Mouse (Mus musculus) liver, adult (tissue): ENCODE data around the gene Paqr5.

Experiments
- GATA4 ChIP-seq: IDR thresholded peaks from 2 replicates; pipeline ENCODE4 v1.6.1; 2014; ENCODE audit warnings: mild to moderate bottlenecking, low read length; ENCODE audit not compliant: insufficient replicate concordance

The Paqr5 gene

DNA sequence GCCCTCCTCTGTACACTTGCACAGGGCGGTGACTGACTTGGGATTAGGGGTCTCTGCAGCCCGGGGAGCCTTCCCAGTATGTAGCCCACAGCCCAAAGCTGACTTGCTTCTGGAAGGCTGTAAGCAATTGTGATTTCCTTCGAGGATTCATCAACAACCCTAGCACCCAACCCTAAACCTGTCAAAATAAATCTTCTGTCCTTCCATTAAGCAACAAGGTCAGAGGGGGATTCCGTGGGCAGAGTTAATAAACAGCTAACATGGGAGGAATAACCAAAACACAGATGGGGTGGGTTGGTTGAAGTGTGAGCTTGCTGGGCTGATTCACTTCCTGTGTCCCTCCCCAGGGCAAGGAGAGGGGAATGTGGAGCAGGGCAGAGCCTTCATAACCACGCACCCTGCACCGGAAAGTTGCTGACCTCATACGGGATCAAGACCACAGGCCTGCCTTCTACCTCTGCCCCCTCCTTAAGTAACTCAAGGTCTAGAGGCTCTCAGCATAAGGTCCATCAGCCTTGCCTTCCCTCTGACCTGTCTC is 5.0 kb downstream of the Paqr5 start:
- no peak for TF ChIP-seq GATA4

GRCm38 (mm10) chr9:62020259-62020658 is 6.4 kb downstream of the Paqr5 start:
- TF ChIP-seq GATA4: no peak

- no peak for TF ChIP-seq GATA4
Observed at GRCm38 (mm10) chr9:62018229-62019093, 8.2 kb downstream of the Paqr5 start.

DNA sequence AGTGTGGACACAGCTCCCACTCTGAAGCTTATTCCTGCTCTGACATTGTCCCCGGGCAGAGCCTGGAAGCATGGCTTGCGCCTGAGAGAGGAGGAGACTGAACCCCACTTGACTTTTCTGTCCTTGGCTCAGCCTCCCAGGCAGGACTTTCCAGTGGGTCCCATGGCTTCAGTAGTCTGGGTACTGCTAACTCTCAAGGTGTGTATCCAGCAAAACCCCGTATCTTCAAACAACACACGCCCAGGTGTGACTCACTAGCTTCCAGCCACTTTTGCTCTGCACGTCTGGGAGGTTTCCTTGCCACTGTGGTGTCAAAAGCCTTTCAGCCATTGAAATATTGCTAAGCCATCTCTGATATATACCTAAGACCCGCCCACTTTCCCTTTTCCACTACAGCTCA is 9.3 kb downstream of the Paqr5 start:
- TF ChIP-seq GATA4: no peak

DNA sequence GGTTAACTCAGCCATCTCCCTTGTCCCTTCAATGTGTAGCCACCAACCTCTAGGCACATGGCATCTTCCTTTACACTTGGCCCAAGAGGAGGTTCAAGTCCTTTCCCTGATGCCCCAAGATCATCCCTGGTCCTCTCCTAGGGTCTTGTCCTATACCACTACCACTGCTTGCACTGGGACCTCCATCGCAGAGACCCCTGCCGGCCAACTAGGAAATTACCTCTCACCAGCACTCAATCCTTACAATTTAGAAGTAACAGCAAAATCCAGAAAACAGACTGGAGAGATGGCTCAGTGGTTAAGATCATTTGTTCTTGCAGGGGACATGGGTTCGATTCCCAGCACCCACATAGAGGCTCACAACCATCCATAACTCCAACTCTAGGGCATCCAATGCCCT is 11.2 kb downstream of the Paqr5 start:
- TF ChIP-seq GATA4: no peak

DNA sequence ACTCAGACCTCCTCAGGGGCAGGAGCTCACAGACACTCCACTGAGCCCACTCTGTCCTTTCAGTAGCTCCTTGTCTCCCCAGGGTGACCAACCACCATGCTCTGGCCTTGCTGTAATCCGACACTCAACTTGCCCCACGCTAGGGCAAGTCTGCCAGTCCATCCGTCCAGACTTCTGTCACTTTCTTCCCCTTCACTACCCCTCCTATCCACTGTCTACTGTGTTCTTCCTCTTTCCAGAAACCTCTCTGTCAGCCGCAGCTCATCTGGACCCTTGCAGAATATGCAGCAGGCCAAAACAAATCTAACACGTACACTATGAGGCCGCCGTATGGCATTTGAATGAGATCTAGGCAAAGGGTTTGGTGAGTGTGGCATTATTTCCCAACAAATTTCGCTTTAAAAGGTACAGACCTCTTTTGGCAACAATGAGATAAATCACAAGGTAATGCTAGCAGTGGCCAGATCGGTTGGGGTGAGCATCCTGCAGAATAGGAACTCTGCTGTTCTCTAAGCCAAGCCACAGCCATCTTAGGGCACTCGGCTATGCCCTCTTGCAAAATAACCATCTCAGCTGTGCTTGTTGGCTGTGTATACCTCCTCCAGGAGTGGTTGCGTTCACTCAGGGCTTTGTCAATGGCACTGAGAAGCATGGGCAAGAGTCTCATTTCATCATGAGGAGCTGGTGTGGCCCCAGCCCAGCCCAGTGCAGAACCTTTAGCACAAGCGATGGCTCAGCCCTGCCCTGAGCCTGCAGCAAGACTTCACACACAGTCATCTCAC is 13.1 kb downstream of the Paqr5 start:
- TF ChIP-seq GATA4: no peak

DNA sequence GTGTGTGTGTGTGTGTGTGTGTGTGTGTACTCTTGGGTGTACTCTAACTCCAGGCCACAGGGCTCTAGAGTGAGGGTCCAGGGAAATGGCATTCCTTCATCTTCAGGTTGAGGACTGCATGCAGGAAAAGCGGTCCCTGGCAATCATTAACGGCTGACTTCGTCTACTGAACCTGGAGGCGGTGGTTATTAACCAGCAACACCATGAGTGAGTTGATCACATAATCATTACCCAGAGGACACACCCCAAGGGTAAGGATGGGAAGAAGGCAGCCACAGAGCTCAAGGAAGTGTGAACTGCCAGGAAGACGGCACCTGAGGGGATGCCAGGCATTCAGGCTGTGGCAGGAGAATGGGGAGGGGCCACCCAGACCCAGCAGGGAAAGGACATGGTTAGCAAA is 18.3 kb downstream of the Paqr5 start:
- no peak for TF ChIP-seq GATA4

- TF ChIP-seq GATA4: no peak
Observed at GRCm38 (mm10) chr9:62007028-62007427, 19.6 kb downstream of the Paqr5 start.

DNA sequence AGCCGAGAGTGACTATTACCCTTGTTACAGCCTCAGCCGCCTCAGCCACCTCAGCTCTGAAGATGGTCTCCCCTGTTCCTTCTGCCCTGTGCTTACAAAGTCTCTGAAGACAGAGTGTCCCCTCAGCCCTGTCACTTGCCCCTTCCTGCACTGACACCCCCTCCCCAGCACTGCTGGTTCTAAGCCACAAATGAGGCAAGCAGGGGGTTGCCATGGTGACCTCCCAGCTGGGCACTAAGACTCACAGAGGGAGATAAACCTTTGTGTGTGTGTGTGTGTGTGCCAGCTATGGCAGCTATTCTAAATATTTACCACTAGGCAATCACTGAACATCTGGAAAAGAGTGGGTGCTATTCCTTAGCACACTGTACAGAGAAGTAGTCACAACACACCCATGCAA is 23.0 kb downstream of the Paqr5 start:
- TF ChIP-seq GATA4: no peak

DNA sequence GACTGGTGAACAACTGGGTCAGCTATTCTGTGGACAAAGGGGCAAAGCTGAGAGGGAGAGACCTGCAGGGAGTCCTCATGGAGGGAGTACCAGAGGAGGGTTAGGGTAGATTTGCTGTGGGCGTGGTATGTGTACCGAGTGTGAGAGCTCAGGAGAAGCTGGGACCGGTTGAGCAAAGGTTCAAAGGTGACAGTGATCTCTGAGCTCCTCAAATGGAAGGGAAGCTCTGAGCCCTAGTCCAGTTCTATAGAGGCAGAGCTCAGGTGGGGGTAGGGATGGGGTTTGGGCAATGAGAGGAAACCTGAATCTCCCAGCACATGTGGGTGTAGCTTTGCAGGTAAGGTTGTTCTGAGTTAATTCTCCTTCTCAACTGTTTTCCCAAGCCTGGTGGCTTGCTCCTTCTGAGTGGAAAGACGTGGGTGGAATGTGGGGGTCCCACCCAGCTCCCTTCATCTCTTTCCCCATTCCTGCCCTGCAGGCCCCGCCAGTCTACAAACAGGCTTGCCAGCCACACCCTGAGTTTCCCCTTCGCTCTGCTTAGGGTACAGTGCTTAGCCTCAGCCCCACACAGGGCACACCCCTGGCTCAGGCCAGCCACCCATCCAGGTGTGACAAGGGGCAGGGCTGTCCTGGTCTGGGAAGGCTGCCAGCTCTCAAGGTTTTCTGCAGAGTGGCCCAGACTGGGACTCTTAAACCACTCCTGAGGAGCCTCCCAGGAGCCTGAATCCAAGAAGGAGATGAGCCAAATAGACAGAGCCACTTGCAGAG is 26.8 kb downstream of the Paqr5 start:
- TF ChIP-seq GATA4: no peak

GRCm38 (mm10) chr9:61997860-61998259 is 28.8 kb downstream of the Paqr5 start:
- no peak for TF ChIP-seq GATA4

DNA sequence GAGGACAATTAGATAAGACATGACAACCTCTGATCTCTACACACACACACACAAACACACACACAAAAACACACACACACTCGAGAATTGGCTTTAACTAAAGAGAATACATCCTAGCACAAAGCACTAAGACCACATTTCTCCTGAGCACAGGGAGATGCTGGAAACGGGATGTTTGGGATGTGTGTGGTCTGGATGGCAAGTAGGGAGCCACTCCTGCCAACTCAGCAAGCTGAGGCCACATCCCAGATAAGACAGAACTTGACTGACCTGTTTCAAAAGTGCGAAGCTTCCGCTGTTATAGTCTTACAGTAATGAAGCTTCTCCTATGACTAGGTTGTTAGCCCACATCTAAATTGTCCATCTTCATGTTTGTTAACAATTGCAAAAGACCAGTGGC is 35.5 kb downstream of the Paqr5 start:
- no peak for TF ChIP-seq GATA4

DNA sequence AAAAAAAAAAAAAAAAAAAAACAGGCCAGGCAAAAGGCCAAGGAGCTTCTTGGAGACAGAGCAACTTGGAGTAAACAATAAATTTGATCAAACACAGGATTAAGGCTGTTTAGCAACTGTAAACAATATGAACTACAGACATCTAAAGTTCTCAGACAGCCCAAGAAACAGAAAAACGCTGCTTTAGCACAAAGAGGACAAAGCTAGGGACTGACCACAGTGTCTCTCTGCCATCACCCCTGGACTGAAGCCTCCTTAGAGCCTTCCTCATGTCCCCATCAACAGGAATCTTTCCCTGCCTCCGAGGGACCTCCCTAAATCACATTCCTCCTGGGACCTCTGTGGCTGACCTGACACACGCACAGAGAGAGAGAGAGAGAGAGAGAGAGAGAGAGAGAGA is 35.9 kb downstream of the Paqr5 start:
- no peak for TF ChIP-seq GATA4

GRCm38 (mm10) chr9:61986055-61986454 is 40.6 kb downstream of the Paqr5 start:
- no peak for TF ChIP-seq GATA4

- TF ChIP-seq GATA4: no peak
Observed at GRCm38 (mm10) chr9:61985183-61985863, 41.3 kb downstream of the Paqr5 start.

GRCm38 (mm10) chr9:61982940-61983620 is 43.6 kb downstream of the Paqr5 start:
- no peak for TF ChIP-seq GATA4
